Mouse (Mus musculus): Measurements from ENCODE around the gene Bax.
A peak's percentile ranks its signal among the peaks of the same experiment; 100 is the strongest.

The Bax gene

GRCm38 (mm10) chr7:45455932-45456696, 10.6 kb downstream of the Bax start:
- DNase-seq (ENCODE audit: low read depth, low spot score) = no peak
- Histone ChIP-seq H3K27me3 (ENCODE audit: control insufficient read depth, insufficient read depth, low read length, poor library complexity, severe bottlenecking) (no peaks in the 10 kb centered on the region), H3K36me3 (ENCODE audit: control insufficient read depth, insufficient read depth, low read length, poor library complexity, severe bottlenecking) (peaks cover 10% of the 10 kb centered on the region)

GRCm38 (mm10) chr7:45454971-45455370, 11.7 kb downstream of the Bax start:
- Histone ChIP-seq H3K27me3 (ENCODE audit: control insufficient read depth, insufficient read depth, low read length, poor library complexity, severe bottlenecking) (no peaks in the 10 kb centered on the region), H3K36me3 (ENCODE audit: control insufficient read depth, insufficient read depth, low read length, poor library complexity, severe bottlenecking) (peaks cover 10% of the 10 kb centered on the region)

GRCm38 (mm10) chr7:45451344-45451982, 15.2 kb downstream of the Bax start:
- Histone ChIP-seq H3K36me3 (ENCODE audit: control insufficient read depth, insufficient read depth, low read length, poor library complexity, severe bottlenecking) (no peaks in the 10 kb centered on the region), H3K27me3 (ENCODE audit: control insufficient read depth, insufficient read depth, low read length, poor library complexity, severe bottlenecking) (no peaks in the 10 kb centered on the region)
- DNase-seq (ENCODE audit: low read depth, low spot score) = peak; percentile 93

More at GRCm38 (mm10) chr7:45454971-45455370, 11.7 kb downstream of the Bax start:
- no peak for DNase-seq (ENCODE audit: low read depth, low spot score)

GRCm38 (mm10) chr7:45449974-45450373, 16.7 kb downstream of the Bax start:
- no peak for DNase-seq (ENCODE audit: low read depth, low spot score)
- Histone ChIP-seq H3K27me3 (ENCODE audit: control insufficient read depth, insufficient read depth, low read length, poor library complexity, severe bottlenecking) (no peaks in the 10 kb centered on the region), H3K36me3 (ENCODE audit: control insufficient read depth, insufficient read depth, low read length, poor library complexity, severe bottlenecking) (no peaks in the 10 kb centered on the region)

- DNase-seq (ENCODE audit: low read depth, low spot score) = peak; percentile 60
- no peaks in the 10 kb centered on the region; the same call in 1 of the 2 replicates for H3K36me3 ChIP-seq (ENCODE audit: control insufficient read depth, insufficient read depth, low read length, poor library complexity, severe bottlenecking)
- H3K27me3 ChIP-seq (ENCODE audit: control insufficient read depth, insufficient read depth, low read length, poor library complexity, severe bottlenecking) = no peaks in the 10 kb centered on the region
Measured at GRCm38 (mm10) chr7:45447325-45447990, 19.2 kb downstream of the Bax start.

- H3K36me3 ChIP-seq (ENCODE audit: control insufficient read depth, insufficient read depth, low read length, poor library complexity, severe bottlenecking) = no peaks in the 10 kb centered on the region; the same call in 1 of the 2 replicates
- no peak for DNase-seq (ENCODE audit: low read depth, low spot score)
- H3K27me3 ChIP-seq (ENCODE audit: control insufficient read depth, insufficient read depth, low read length, poor library complexity, severe bottlenecking) = no peaks in the 10 kb centered on the region
Measured at GRCm38 (mm10) chr7:45446589-45446988, 20.1 kb downstream of the Bax start.

- no peaks in the 10 kb centered on the region; the same call in 1 of the 2 replicates for H3K36me3 ChIP-seq (ENCODE audit: control insufficient read depth, insufficient read depth, low read length, poor library complexity, severe bottlenecking)
- no peaks in the 10 kb centered on the region for H3K27me3 ChIP-seq (ENCODE audit: control insufficient read depth, insufficient read depth, low read length, poor library complexity, severe bottlenecking)
- no peak for DNase-seq (ENCODE audit: low read depth, low spot score)
Measured at GRCm38 (mm10) chr7:45443526-45444420, 22.9 kb downstream of the Bax start.

GRCm38 (mm10) chr7:45437521-45438276, 29.0 kb downstream of the Bax start, which contains the start of gene Ruvbl2:
Gene Ruvbl2 (minus strand): TSS chr7:45438096.
- H3K27me3 ChIP-seq (ENCODE audit: control insufficient read depth, insufficient read depth, low read length, poor library complexity, severe bottlenecking) = no peaks in the 10 kb centered on the region

GRCm38 (mm10) chr7:45437046-45437445, 29.7 kb downstream of the Bax start:
- H3K36me3 ChIP-seq (ENCODE audit: control insufficient read depth, insufficient read depth, low read length, poor library complexity, severe bottlenecking) = no peaks in the 10 kb centered on the region
- no peak for DNase-seq (ENCODE audit: low read depth, low spot score)
- H3K27me3 ChIP-seq (ENCODE audit: control insufficient read depth, insufficient read depth, low read length, poor library complexity, severe bottlenecking) = no peaks in the 10 kb centered on the region

More at GRCm38 (mm10) chr7:45437521-45438276, 29.0 kb downstream of the Bax start, which contains the start of gene Ruvbl2:
- DNase-seq (ENCODE audit: low read depth, low spot score) = no peak
- no peaks in the 10 kb centered on the region for H3K36me3 ChIP-seq (ENCODE audit: control insufficient read depth, insufficient read depth, low read length, poor library complexity, severe bottlenecking)

- DNase-seq (ENCODE audit: low read depth, low spot score) = no peak
- Histone ChIP-seq H3K36me3 (ENCODE audit: control insufficient read depth, insufficient read depth, low read length, poor library complexity, severe bottlenecking) (no peaks in the 10 kb centered on the region), H3K27me3 (ENCODE audit: control insufficient read depth, insufficient read depth, low read length, poor library complexity, severe bottlenecking) (no peaks in the 10 kb centered on the region)
Measured at GRCm38 (mm10) chr7:45436444-45436843, 30.3 kb downstream of the Bax start.

- DNase-seq (ENCODE audit: low read depth, low spot score) = no peak
- H3K36me3 ChIP-seq (ENCODE audit: control insufficient read depth, insufficient read depth, low read length, poor library complexity, severe bottlenecking) = peaks cover 3% of the 10 kb centered on the region; the same call in 1 of the 2 replicates
Measured at GRCm38 (mm10) chr7:45435038-45435437, 31.7 kb downstream of the Bax start.

GRCm38 (mm10) chr7:45434203-45435015, 32.3 kb downstream of the Bax start, which contains the start of gene Gys1:
Gene Gys1 (plus strand): TSS chr7:45434844.
- no peaks in the 10 kb centered on the region for H3K27me3 ChIP-seq (ENCODE audit: control insufficient read depth, insufficient read depth, low read length, poor library complexity, severe bottlenecking)
- H3K36me3 ChIP-seq (ENCODE audit: control insufficient read depth, insufficient read depth, low read length, poor library complexity, severe bottlenecking) = peaks cover 3% of the 10 kb centered on the region; the same call in 1 of the 2 replicates
- peak; percentile 100 for DNase-seq (ENCODE audit: low read depth, low spot score)

More at GRCm38 (mm10) chr7:45435038-45435437, 31.7 kb downstream of the Bax start:
- H3K27me3 ChIP-seq (ENCODE audit: control insufficient read depth, insufficient read depth, low read length, poor library complexity, severe bottlenecking) = no peaks in the 10 kb centered on the region

- DNase-seq (ENCODE audit: low read depth, low spot score) = no peak
- Histone ChIP-seq H3K36me3 (ENCODE audit: control insufficient read depth, insufficient read depth, low read length, poor library complexity, severe bottlenecking) (peaks cover 3% of the 10 kb centered on the region; the same call in 1 of the 2 replicates), H3K27me3 (ENCODE audit: control insufficient read depth, insufficient read depth, low read length, poor library complexity, severe bottlenecking) (no peaks in the 10 kb centered on the region)
Measured at GRCm38 (mm10) chr7:45433835-45434202, 32.9 kb downstream of the Bax start.

Measured in splenic B cell, adult 2 months (primary cell).